Mouse (Mus musculus): ENCODE results near the gene Cobl. TPM values are rescaled to one million over a fixed set of nuclear protein-coding genes. Genes with fewer than 3 reads are reported as not detected.

The Cobl gene
- polyA plus RNA-seq (2012; ENCODE audit: low replicate concordance), result 0.10 TPM in 1 of 2 replicates, not detected in the other

GRCm38 (mm10) chr11:12464181-12465162 is at the start of gene Cobl:
Gene Cobl (minus strand): TSS chr11:12464960.

Data from leukemia stem cell, adult 10-12 weeks (primary cell).